Mouse (Mus musculus) CH12F3 (cell line): ENCODE data around the gene Btbd35f13.
"Not testable (repeated sequence)": the region's sequence is repeated elsewhere in the genome, so short reads cannot be mapped to it uniquely, and the experiment has no call there.

Experiments used
- in situ Hi-C: fragments of 300-500 bp; cut with MboI; formaldehyde crosslinking; loops from 2 replicates; pipeline ENCODE4 v1.14.3; 2020; ENCODE audit warnings: low sequenced_read_pairs

The Btbd35f13 gene

GRCm38 (mm10) chrX:33656872-33657271 is at the start of gene Btbd35f13:
TSS of gene Btbd35f13 (plus strand) at chrX:33657172.
- in situ Hi-C loops, result not testable (repeated sequence)

GRCm38 (mm10) chrX:33702249-33702648 is 45.3 kb downstream of the Btbd35f13 start, which contains the start of gene Btbd35f14:
TSS of gene Btbd35f14 (minus strand) at chrX:33702349.
- in situ Hi-C loops, result not testable (repeated sequence)
